Mouse (Mus musculus): ENCODE results near the gene Gdf11. TPM values are rescaled to one million over a fixed set of nuclear protein-coding genes. Genes with fewer than 3 reads are reported as not detected.

The Gdf11 gene
- polyA plus RNA-seq, 1 experiment = 2.8 TPM

DNA sequence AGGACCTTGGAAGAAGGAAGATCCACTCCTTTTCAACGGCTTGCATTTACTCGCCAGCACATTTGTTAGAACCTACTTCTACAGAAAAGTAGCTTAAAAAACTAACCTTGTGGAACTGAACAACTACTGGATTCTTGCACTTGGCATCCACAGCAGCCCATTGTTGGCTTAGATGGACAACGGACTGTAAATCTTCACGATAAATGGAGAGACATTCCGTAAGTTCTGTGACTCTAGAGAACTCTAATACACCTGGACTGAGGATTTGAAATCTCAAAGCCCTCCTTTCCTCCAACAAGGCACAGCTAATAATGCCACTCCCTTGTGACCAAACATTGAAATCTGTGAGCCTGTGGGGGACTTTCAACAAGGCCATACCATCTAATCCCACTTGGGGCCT is 48.3 kb downstream of the Gdf11 start:
- no peak overlapping the region for H3K4me3 ChIP-seq (ENCODE audit: low read depth, low read length)
- no peak overlapping the region for H3K27ac ChIP-seq (ENCODE audit: insufficient read depth, low read length)
- no peaks in the 10 kb centered on the region for H3K4me1 ChIP-seq (ENCODE audit: control insufficient read depth, insufficient read depth, low read length)
- no peaks in the 10 kb centered on the region for H3K27me3 ChIP-seq (ENCODE audit: control insufficient read depth, insufficient read depth, low read length, poor library complexity, severe bottlenecking)
- H3K9ac ChIP-seq (ENCODE audit: low read depth, poor library complexity, severe bottlenecking) = no peak overlapping the region
- no peak for TF ChIP-seq EP300 (IDR thresholded peaks at IDR 0.05; ENCODE audit: insufficient read depth, low read depth, low read length)
- no peak for TF ChIP-seq CTCF (IDR thresholded peaks at IDR 0.05; ENCODE audit: low read depth, low read length)
- no peak for TF ChIP-seq POLR2A (IDR thresholded peaks at IDR 0.05; ENCODE audit: insufficient read depth, low read length)
- H3K36me3 ChIP-seq (ENCODE audit: control insufficient read depth, insufficient read depth, low read length, poor library complexity, severe bottlenecking) = peaks cover 69% of the 10 kb centered on the region
- no peaks in the 10 kb centered on the region for H3K9me3 ChIP-seq (replicated peaks; ENCODE audit: control insufficient read depth, insufficient read depth, low read length, poor library complexity, severe bottlenecking)

DNA sequence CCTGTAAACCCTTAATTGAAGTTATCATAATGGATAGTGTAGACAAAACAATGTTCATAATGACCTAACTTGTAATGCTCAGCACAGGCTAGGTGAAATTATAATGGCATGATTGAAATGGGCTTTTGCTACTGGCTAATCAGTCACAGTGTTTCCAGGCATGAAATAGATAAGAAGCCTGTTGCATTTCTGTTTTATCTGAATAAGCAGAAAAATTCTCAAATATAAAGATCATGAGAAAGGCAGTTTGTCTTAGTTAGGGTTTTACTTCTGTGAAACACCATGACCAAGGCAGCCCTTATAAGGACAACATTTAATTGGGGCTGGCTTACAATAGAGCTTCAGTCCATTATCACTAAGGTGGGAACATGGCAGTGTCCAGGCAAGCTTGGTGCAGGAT is 50.9 kb downstream of the Gdf11 start:
- Histone ChIP-seq H3K27me3 (ENCODE audit: control insufficient read depth, insufficient read depth, low read length, poor library complexity, severe bottlenecking) (no peaks in the 10 kb centered on the region), H3K27ac (ENCODE audit: insufficient read depth, low read length) (no peak overlapping the region), H3K4me3 (ENCODE audit: low read depth, low read length) (no peak overlapping the region), H3K9ac (ENCODE audit: low read depth, poor library complexity, severe bottlenecking) (no peak overlapping the region), H3K36me3 (ENCODE audit: control insufficient read depth, insufficient read depth, low read length, poor library complexity, severe bottlenecking) (peaks cover 59% of the 10 kb centered on the region), H3K9me3 (replicated peaks; ENCODE audit: control insufficient read depth, insufficient read depth, low read length, poor library complexity, severe bottlenecking) (no peaks in the 10 kb centered on the region), H3K4me1 (ENCODE audit: control insufficient read depth, insufficient read depth, low read length) (no peaks in the 10 kb centered on the region)
- no peak for TF ChIP-seq CTCF (IDR thresholded peaks at IDR 0.05; ENCODE audit: low read depth, low read length)
- TF ChIP-seq EP300 (IDR thresholded peaks at IDR 0.05; ENCODE audit: insufficient read depth, low read depth, low read length) = no peak
- no peak for TF ChIP-seq POLR2A (IDR thresholded peaks at IDR 0.05; ENCODE audit: insufficient read depth, low read length)

DNA sequence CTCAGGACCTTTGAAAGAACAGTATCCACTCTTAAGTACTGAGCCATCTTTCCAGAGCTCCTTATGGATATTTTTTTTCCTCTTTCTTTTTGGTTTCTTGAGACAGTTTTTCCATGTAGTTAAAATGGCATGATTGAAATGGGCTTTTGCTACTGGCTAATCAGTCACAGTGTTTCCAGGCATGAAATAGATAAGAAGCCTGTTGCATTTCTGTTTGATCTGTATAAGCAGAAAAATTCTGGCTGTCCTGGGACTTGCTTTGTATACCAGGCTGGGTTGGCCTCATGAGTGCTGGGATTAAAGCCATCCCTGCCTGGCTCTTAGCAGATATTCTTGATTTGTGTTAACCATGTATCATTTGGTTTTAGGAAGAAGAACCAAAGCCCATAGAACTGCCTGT is 52.1 kb downstream of the Gdf11 start:
- Histone ChIP-seq H3K9me3 (replicated peaks; ENCODE audit: control insufficient read depth, insufficient read depth, low read length, poor library complexity, severe bottlenecking) (no peaks in the 10 kb centered on the region), H3K4me3 (ENCODE audit: low read depth, low read length) (no peak overlapping the region), H3K9ac (ENCODE audit: low read depth, poor library complexity, severe bottlenecking) (no peak overlapping the region), H3K27ac (ENCODE audit: insufficient read depth, low read length) (no peak overlapping the region), H3K4me1 (ENCODE audit: control insufficient read depth, insufficient read depth, low read length) (no peaks in the 10 kb centered on the region), H3K36me3 (ENCODE audit: control insufficient read depth, insufficient read depth, low read length, poor library complexity, severe bottlenecking) (peaks cover 61% of the 10 kb centered on the region), H3K27me3 (ENCODE audit: control insufficient read depth, insufficient read depth, low read length, poor library complexity, severe bottlenecking) (no peaks in the 10 kb centered on the region)
- no peak for TF ChIP-seq EP300 (IDR thresholded peaks at IDR 0.05; ENCODE audit: insufficient read depth, low read depth, low read length)
- TF ChIP-seq CTCF (IDR thresholded peaks at IDR 0.05; ENCODE audit: low read depth, low read length) = no peak
- no peak for TF ChIP-seq POLR2A (IDR thresholded peaks at IDR 0.05; ENCODE audit: insufficient read depth, low read length)

DNA sequence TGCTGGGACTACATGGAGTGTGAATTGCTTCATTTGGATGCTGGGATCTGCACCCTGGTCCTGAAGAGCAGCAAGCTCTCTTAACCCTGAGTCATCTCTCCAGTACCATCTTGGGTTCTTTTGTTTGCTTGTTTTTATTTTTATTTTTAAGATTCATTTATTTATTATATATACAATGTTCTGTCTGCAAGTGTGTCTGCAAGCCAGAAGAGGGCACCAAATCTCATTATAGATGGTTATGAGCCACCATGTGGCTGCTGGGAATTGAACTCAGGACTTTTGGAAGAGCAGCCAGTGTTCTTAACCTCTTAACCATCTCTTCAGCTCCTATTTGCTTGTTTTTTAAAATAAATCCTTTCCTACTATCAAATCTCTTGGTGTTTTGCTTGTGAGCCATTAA is 54.1 kb downstream of the Gdf11 start:
- Histone ChIP-seq H3K9ac (ENCODE audit: low read depth, poor library complexity, severe bottlenecking) (no peak overlapping the region), H3K27ac (ENCODE audit: insufficient read depth, low read length) (no peak overlapping the region), H3K27me3 (ENCODE audit: control insufficient read depth, insufficient read depth, low read length, poor library complexity, severe bottlenecking) (no peaks in the 10 kb centered on the region), H3K4me3 (ENCODE audit: low read depth, low read length) (no peak overlapping the region), H3K9me3 (replicated peaks; ENCODE audit: control insufficient read depth, insufficient read depth, low read length, poor library complexity, severe bottlenecking) (no peaks in the 10 kb centered on the region), H3K4me1 (ENCODE audit: control insufficient read depth, insufficient read depth, low read length) (no peaks in the 10 kb centered on the region), H3K36me3 (ENCODE audit: control insufficient read depth, insufficient read depth, low read length, poor library complexity, severe bottlenecking) (peaks cover 65% of the 10 kb centered on the region)
- TF ChIP-seq POLR2A (IDR thresholded peaks at IDR 0.05; ENCODE audit: insufficient read depth, low read length) (no peak), EP300 (IDR thresholded peaks at IDR 0.05; ENCODE audit: insufficient read depth, low read depth, low read length) (no peak), CTCF (IDR thresholded peaks at IDR 0.05; ENCODE audit: low read depth, low read length) (no peak)

Other genes starting within 250 kb of the Gdf11 start
- gene Ikzf4, start 245.7 kb downstream of the Gdf11 start, polyA plus RNA-seq (2011; ENCODE audit: insufficient read depth, insufficient read length, low read depth, missing spikeins) = 9.8 and 11.6 TPM in 2 replicates
- gene Suox, start 217.6 kb downstream of the Gdf11 start, polyA plus RNA-seq (2011; ENCODE audit: insufficient read depth, insufficient read length, low read depth, missing spikeins) = 14.3 and 14.4 TPM in 2 replicates
- 79.0 and 83.6 TPM in 2 replicates for gene Rab5b, start 195.5 kb downstream of the Gdf11 start, polyA plus RNA-seq (2011; ENCODE audit: insufficient read depth, insufficient read length, low read depth, missing spikeins)
- gene Pmel, start 187.5 kb downstream of the Gdf11 start, polyA plus RNA-seq (2011; ENCODE audit: insufficient read depth, insufficient read length, low read depth, missing spikeins) = 3.0 TPM in 2 replicates
- 81.4 and 82.7 TPM in 2 replicates for gene Cdk2, start 186.7 kb downstream of the Gdf11 start, polyA plus RNA-seq (2011; ENCODE audit: insufficient read depth, insufficient read length, low read depth, missing spikeins)
- 44.7 and 46.7 TPM in 2 replicates for gene Dgka, start 146.9 kb downstream of the Gdf11 start, polyA plus RNA-seq (2011; ENCODE audit: insufficient read depth, insufficient read length, low read depth, missing spikeins)
- 53.8 and 56.0 TPM in 2 replicates for gene Pym1, start 143.8 kb downstream of the Gdf11 start, polyA plus RNA-seq (2011; ENCODE audit: insufficient read depth, insufficient read length, low read depth, missing spikeins)
- gene Mmp19, start 100.8 kb downstream of the Gdf11 start, polyA plus RNA-seq (2011; ENCODE audit: insufficient read depth, insufficient read length, low read depth, missing spikeins) = 0.46 and 1.5 TPM in 2 replicates
- gene Dnajc14, start 87.7 kb downstream of the Gdf11 start, polyA plus RNA-seq (2011; ENCODE audit: insufficient read depth, insufficient read length, low read depth, missing spikeins) = 41.3 and 45.5 TPM in 2 replicates
- 12.3 and 12.6 TPM in 2 replicates for gene Tmem198b, start 87.3 kb downstream of the Gdf11 start, polyA plus RNA-seq (2011; ENCODE audit: insufficient read depth, insufficient read length, low read depth, missing spikeins)
- 269 and 288 TPM in 2 replicates for gene Sarnp, start 74.4 kb downstream of the Gdf11 start, polyA plus RNA-seq (2011; ENCODE audit: insufficient read depth, insufficient read length, low read depth, missing spikeins)
- 63.2 and 69.2 TPM in 2 replicates for gene Ormdl2, start 70.1 kb downstream of the Gdf11 start, polyA plus RNA-seq (2011; ENCODE audit: insufficient read depth, insufficient read length, low read depth, missing spikeins)
- gene Cd63, start 9.3 kb upstream of the Gdf11 start, polyA plus RNA-seq (2011; ENCODE audit: insufficient read depth, insufficient read length, low read depth, missing spikeins) = 116 and 130 TPM in 2 replicates
- 3.5 and 3.9 TPM in 2 replicates for gene Rdh5, start 31.2 kb upstream of the Gdf11 start, polyA plus RNA-seq (2011; ENCODE audit: insufficient read depth, insufficient read length, low read depth, missing spikeins)
- 36.7 and 44.5 TPM in 2 replicates for gene Bloc1s1, start 32.3 kb upstream of the Gdf11 start, polyA plus RNA-seq (2011; ENCODE audit: insufficient read depth, insufficient read length, low read depth, missing spikeins)
- gene Itga7, start 42.1 kb upstream of the Gdf11 start, polyA plus RNA-seq (2011; ENCODE audit: insufficient read depth, insufficient read length, low read depth, missing spikeins) = 1.6 and 3.2 TPM in 2 replicates
- not detected in 2 replicates for gene Mettl7b, start 69.3 kb upstream of the Gdf11 start, polyA plus RNA-seq (2011; ENCODE audit: insufficient read depth, insufficient read length, low read depth, missing spikeins)
- not detected in 2 replicates for gene Olfr9, start 97.7 kb upstream of the Gdf11 start, polyA plus RNA-seq (2011; ENCODE audit: insufficient read depth, insufficient read length, low read depth, missing spikeins)
- gene Olfr763, start 119.1 kb upstream of the Gdf11 start, polyA plus RNA-seq (2011; ENCODE audit: insufficient read depth, insufficient read length, low read depth, missing spikeins) = not detected in 2 replicates
- gene Olfr764-ps1, start 148.2 kb upstream of the Gdf11 start, polyA plus RNA-seq (2011; ENCODE audit: insufficient read depth, insufficient read length, low read depth, missing spikeins) = not detected in 2 replicates
- not detected in 2 replicates for gene Olfr765, start 158.3 kb upstream of the Gdf11 start, polyA plus RNA-seq (2011; ENCODE audit: insufficient read depth, insufficient read length, low read depth, missing spikeins)
- not detected in 2 replicates for gene Olfr766-ps1, start 177.3 kb upstream of the Gdf11 start, polyA plus RNA-seq (2011; ENCODE audit: insufficient read depth, insufficient read length, low read depth, missing spikeins)
- not detected in 2 replicates for gene Olfr767, start 191.2 kb upstream of the Gdf11 start, polyA plus RNA-seq (2011; ENCODE audit: insufficient read depth, insufficient read length, low read depth, missing spikeins)
- gene Olfr768, start 207.7 kb upstream of the Gdf11 start, polyA plus RNA-seq (2011; ENCODE audit: insufficient read depth, insufficient read length, low read depth, missing spikeins) = not detected in 2 replicates
- not detected in 2 replicates for gene Olfr769, start 226.1 kb upstream of the Gdf11 start, polyA plus RNA-seq (2011; ENCODE audit: insufficient read depth, insufficient read length, low read depth, missing spikeins)
- not detected in 2 replicates for gene Olfr770, start 247.3 kb upstream of the Gdf11 start, polyA plus RNA-seq (2011; ENCODE audit: insufficient read depth, insufficient read length, low read depth, missing spikeins)

All from ES-Bruce4 (cell line).